Mouse (Mus musculus) adipocyte (in vitro differentiated cells): ENCODE measurements around the gene H2-Q1.
A peak's percentile ranks its signal among the peaks of the same experiment; 100 is the strongest.
"Not testable (repeated sequence)": the region's sequence is repeated elsewhere in the genome, so short reads cannot be mapped to it uniquely, and the experiment has no call there.

Source experiments
- DNase-seq: peaks from one replicate; pipeline ENCODE4 v3.0.0-alpha.2; 2016; ENCODE audit warnings: low spot score

H2-Q1 gene

GRCm38 (mm10) chr17:35320327-35321081 is at the start of gene H2-Q1:
TSS of gene H2-Q1 (plus strand) at chr17:35320405.
- DNase-seq: no peak

- DNase-seq: no peak
These were observed 48.0 kb upstream of the H2-Q1 start for GRCm38 (mm10) chr17:35272249-35272648.

- peak; percentile 86 for DNase-seq
These were observed 45.4 kb upstream of the H2-Q1 start for GRCm38 (mm10) chr17:35274770-35275169.

- DNase-seq: no peak
These were observed 43.8 kb upstream of the H2-Q1 start for GRCm38 (mm10) chr17:35276304-35276864.

GRCm38 (mm10) chr17:35278049-35278448 is 42.2 kb upstream of the H2-Q1 start:
- no peak for DNase-seq

GRCm38 (mm10) chr17:35278957-35279688 is 41.1 kb upstream of the H2-Q1 start:
- no peak for DNase-seq

GRCm38 (mm10) chr17:35280276-35280675 is 39.9 kb upstream of the H2-Q1 start:
- DNase-seq: no peak

GRCm38 (mm10) chr17:35285431-35285830 is 34.8 kb upstream of the H2-Q1 start:
- no peak for DNase-seq

- not testable (repeated sequence) for DNase-seq
These were observed 24.4 kb upstream of the H2-Q1 start for GRCm38 (mm10) chr17:35295796-35296195.

GRCm38 (mm10) chr17:35300261-35300945 is 19.8 kb upstream of the H2-Q1 start:
- DNase-seq: not testable (repeated sequence)

- DNase-seq: peak; percentile 90
These were observed 18.5 kb upstream of the H2-Q1 start for GRCm38 (mm10) chr17:35301645-35302258.

- DNase-seq: no peak
These were observed 16.9 kb upstream of the H2-Q1 start for GRCm38 (mm10) chr17:35303271-35303670.

- no peak for DNase-seq
These were observed 16.4 kb upstream of the H2-Q1 start for GRCm38 (mm10) chr17:35303756-35304350.

GRCm38 (mm10) chr17:35304478-35304877 is 15.7 kb upstream of the H2-Q1 start:
- DNase-seq: no peak

GRCm38 (mm10) chr17:35304921-35305320 is 15.3 kb upstream of the H2-Q1 start:
- not testable (repeated sequence) for DNase-seq

GRCm38 (mm10) chr17:35318671-35319070 is 1.5 kb upstream of the H2-Q1 start:
- DNase-seq: no peak

- DNase-seq: not testable (repeated sequence)
These were observed 4.9 kb downstream of the H2-Q1 start for GRCm38 (mm10) chr17:35325124-35325523.

- DNase-seq: not testable (repeated sequence)
These were observed 5.8 kb downstream of the H2-Q1 start for GRCm38 (mm10) chr17:35326000-35326399.

GRCm38 (mm10) chr17:35329714-35330113 is 9.5 kb downstream of the H2-Q1 start:
- not testable (repeated sequence) for DNase-seq

- DNase-seq: not testable (repeated sequence)
These were observed 11.3 kb downstream of the H2-Q1 start for GRCm38 (mm10) chr17:35331546-35331945.

GRCm38 (mm10) chr17:35342071-35342671 is 22.0 kb downstream of the H2-Q1 start, which contains the start of gene H2-Q2:
TSS of gene H2-Q2 (plus strand) at chr17:35342242.
- no peak for DNase-seq
